Mouse (Mus musculus) left cerebral cortex, postnatal 36 days (tissue): ENCODE data around the gene Crybg3. TPM values are rescaled to one million over a fixed set of nuclear protein-coding genes. Genes with fewer than 3 reads are reported as not detected.

Experiments used
- DNase-seq, 2 experiments: peaks; one replicate each; pipeline ENCODE4 v3.0.0; 2021 to 2022; ENCODE audit warnings: low spot score in 2 of 2, mixed read lengths in 1 of 2
- intact Hi-C: fragments of 180-260 bp; cut with DNase I; formaldehyde crosslinking; loops from one replicate; pipeline ENCODE4 v1.15.1; 2025
- total RNA-seq, 2 experiments: library from RNA; stranded (reverse); gene quantifications; 2 replicates each; pipeline ENCODE4 v1.2.3; 2021

Gene Crybg3
- total RNA-seq, 2 experiments from 2014 or later: 3.2 to 5.4 TPM

- DNase-seq: no peak
- intact Hi-C loops: no loop called here
Measured at GRCm38 (mm10) chr16:59586276-59586675, 14.5 kb downstream of the Crybg3 start.

- intact Hi-C loops: no loop called here
- no peak for DNase-seq
Measured at GRCm38 (mm10) chr16:59585706-59586244, 15.0 kb downstream of the Crybg3 start.

GRCm38 (mm10) chr16:59583515-59583914 lies 17.3 kb downstream of the Crybg3 start:
- intact Hi-C loops: no loop called here
- DNase-seq: no peak

- intact Hi-C loops: no loop called here
- DNase-seq: no peak
Measured at GRCm38 (mm10) chr16:59579237-59579636, 21.5 kb downstream of the Crybg3 start.

- intact Hi-C loops: no loop called here
- DNase-seq: no peak
Measured at GRCm38 (mm10) chr16:59573961-59574360, 26.8 kb downstream of the Crybg3 start.

- intact Hi-C loops: no loop called here
- no peak for DNase-seq
Measured at GRCm38 (mm10) chr16:59572685-59573084, 28.1 kb downstream of the Crybg3 start.

- intact Hi-C loops: no loop called here
- DNase-seq: no peak
Measured at GRCm38 (mm10) chr16:59570807-59571206, 30.0 kb downstream of the Crybg3 start.

- intact Hi-C loops: no loop called here
- DNase-seq: no peak
Measured at GRCm38 (mm10) chr16:59569837-59570236, 30.9 kb downstream of the Crybg3 start.

GRCm38 (mm10) chr16:59567721-59568381 lies 32.9 kb downstream of the Crybg3 start:
- intact Hi-C loops: no loop called here
- DNase-seq: no peak

GRCm38 (mm10) chr16:59566437-59566836 lies 34.3 kb downstream of the Crybg3 start:
- no peak for DNase-seq
- intact Hi-C loops: no loop called here

- intact Hi-C loops: no loop called here
Measured at GRCm38 (mm10) chr16:59565631-59566030, 35.1 kb downstream of the Crybg3 start.

GRCm38 (mm10) chr16:59564025-59564424 lies 36.8 kb downstream of the Crybg3 start:
- intact Hi-C loops: no loop called here

More at GRCm38 (mm10) chr16:59565631-59566030, 35.1 kb downstream of the Crybg3 start:
- no peak for DNase-seq

GRCm38 (mm10) chr16:59559300-59560200 lies 41.2 kb downstream of the Crybg3 start:
- intact Hi-C loops: no loop called here

More at GRCm38 (mm10) chr16:59564025-59564424, 36.8 kb downstream of the Crybg3 start:
- DNase-seq: no peak

GRCm38 (mm10) chr16:59558916-59559299 lies 41.9 kb downstream of the Crybg3 start:
- intact Hi-C loops: no loop called here
- no peak for DNase-seq

More at GRCm38 (mm10) chr16:59559300-59560200, 41.2 kb downstream of the Crybg3 start:
- DNase-seq: no peak

- DNase-seq: no peak
- intact Hi-C loops: no loop called here
Measured at GRCm38 (mm10) chr16:59553490-59554161, 47.2 kb downstream of the Crybg3 start.

- no peak for DNase-seq
Measured at GRCm38 (mm10) chr16:59551507-59551906, 49.3 kb downstream of the Crybg3 start.

GRCm38 (mm10) chr16:59549631-59550030 lies 51.1 kb downstream of the Crybg3 start:
- DNase-seq: no peak
- intact Hi-C loops: loop anchor here (5.0 kb wide), 1 partner anchor 53 kb away; the partner anchor contains the start of gene Crybg3

More at GRCm38 (mm10) chr16:59551507-59551906, 49.3 kb downstream of the Crybg3 start:
- intact Hi-C loops: no loop called here

GRCm38 (mm10) chr16:59548582-59548947 lies 52.2 kb downstream of the Crybg3 start:
- intact Hi-C loops: loop anchor here (5.0 kb wide), 1 partner anchor 54 kb away; the partner anchor contains the start of gene Crybg3
- DNase-seq: no peak

GRCm38 (mm10) chr16:59547887-59548581 lies 52.7 kb downstream of the Crybg3 start:
- intact Hi-C loops: loop anchor here (5.0 kb wide), 1 partner anchor 54 kb away; the partner anchor contains the start of gene Crybg3
- DNase-seq: peak; percentile 24 to 38
